Mouse (Mus musculus) megakaryocyte, adult 5-6 weeks (primary cell): ENCODE results near the gene Iqschfp. TPM values are rescaled to one million over a fixed set of nuclear protein-coding genes. Genes with fewer than 3 reads are reported as not detected.

ENCODE experiments used
- ATAC-seq: 2 replicates; pipeline ENCODE4 v1.8.0; 2016; ENCODE audit warnings: mild to moderate bottlenecking, inconsistent platforms; ENCODE audit not compliant: poor library complexity, severe bottlenecking
- total RNA-seq, 2 experiments: library from RNA; stranded (forward) in 1 of 2; stranded (reverse) in 1 of 2; fragments of 153-499, 151-499 nt in 1 of 2; fragments of 221-1000, 200-1000 nt in 1 of 2; gene quantifications; 2 replicates each; pipeline versions ENCODE4 v1.2.3 to v1.2.4; 2015 to 2017

Iqschfp gene
- total RNA-seq, 2 experiments from 2014 or later: not detected

DNA sequence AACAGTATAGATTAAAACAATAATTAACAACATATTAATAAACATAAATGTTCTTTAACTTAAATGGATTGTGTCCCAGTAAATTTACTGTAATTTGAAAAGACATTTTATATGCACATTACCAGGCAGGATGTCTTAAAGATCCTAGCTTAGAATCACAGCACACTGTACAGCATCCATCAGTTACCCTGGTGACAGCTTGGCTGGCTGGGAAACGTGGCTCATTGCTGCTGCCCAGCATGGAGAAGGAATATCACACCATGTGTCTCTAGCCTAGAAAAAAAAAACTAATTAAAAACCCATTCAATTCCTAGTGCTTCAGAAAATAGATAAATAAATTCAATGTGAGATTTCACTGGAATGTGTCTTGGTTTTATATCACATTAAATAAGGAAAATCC, 309.2 kb downstream of the Iqschfp start:
- no peak for ATAC-seq

- ATAC-seq: no peak
Observed at GRCm38 (mm10) chr3:68202162-68202902, 310.3 kb downstream of the Iqschfp start.

DNA sequence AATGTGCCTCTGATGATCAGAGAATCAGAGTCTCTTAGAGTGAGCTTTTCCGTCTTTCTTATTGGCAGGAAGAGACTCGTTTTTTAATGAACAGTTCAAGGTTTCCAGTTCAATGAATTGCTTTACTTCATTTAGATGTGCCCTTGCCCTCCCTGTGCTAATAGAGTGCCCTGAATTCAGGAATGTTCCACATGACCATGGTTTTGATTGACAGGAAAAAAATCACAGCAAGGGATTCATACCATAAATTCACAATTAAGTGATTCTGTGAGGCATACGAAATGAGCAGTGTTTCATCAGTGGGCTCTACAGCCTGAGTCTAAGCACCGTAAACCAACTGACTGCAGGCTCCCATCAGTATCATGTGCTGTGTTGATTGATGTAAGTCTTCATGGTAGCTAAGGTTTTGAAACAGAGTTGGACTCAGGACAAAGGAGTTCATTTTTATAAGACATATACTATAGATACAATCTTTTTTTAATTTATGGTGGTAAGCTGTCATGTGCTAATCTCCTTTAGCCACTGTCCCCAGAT, 312.0 kb downstream of the Iqschfp start:
- no peak for ATAC-seq

DNA sequence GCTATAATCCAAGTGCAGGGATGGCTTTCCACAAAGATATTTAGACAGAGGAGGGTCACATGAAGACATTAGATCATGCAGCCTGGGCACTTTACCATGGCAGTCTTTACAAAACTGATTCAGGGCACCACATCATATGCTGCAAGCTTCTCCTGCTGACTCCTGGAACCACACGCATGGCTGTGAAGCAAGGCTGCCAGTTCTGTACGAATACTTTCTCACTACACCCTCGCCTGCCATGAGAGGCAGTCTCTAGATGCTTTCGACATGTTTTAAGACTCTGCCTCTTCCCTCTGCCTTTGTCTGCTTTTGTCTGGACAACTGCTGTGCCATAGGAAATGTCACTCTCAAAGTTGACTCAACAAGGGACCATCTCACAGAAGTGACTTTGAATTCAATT, 318.4 kb downstream of the Iqschfp start:
- ATAC-seq: no peak

- no peak for ATAC-seq
Observed at GRCm38 (mm10) chr3:68221452-68221851, 329.4 kb downstream of the Iqschfp start.

- no peak for ATAC-seq
Observed at GRCm38 (mm10) chr3:68239887-68240286, 347.9 kb downstream of the Iqschfp start.

- ATAC-seq: no peak
Observed at GRCm38 (mm10) chr3:68243239-68243638, 351.2 kb downstream of the Iqschfp start.

GRCm38 (mm10) chr3:68246154-68246553, 354.1 kb downstream of the Iqschfp start:
- ATAC-seq: no peak

- no peak for ATAC-seq
Observed at GRCm38 (mm10) chr3:68250589-68250988, 358.6 kb downstream of the Iqschfp start.

DNA sequence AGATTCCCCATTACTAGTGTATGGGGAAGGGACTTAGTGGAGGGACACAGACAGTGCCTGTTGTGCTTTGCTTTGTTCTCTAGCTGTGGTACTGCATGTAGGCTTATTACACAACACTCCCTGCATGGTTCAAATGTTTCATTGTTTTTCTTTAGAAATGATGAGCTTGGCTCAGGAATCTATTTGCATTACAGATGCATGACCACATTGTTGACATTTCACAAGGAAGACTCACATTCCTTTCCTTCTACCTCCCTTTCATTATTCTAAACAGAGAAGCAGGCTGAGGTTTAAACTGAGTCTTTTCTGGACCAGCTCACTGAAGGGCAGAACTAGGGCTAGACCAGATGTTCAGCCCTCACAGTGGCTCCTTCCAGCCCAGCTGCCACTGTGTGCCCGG, 360.3 kb downstream of the Iqschfp start:
- no peak for ATAC-seq

- no peak for ATAC-seq
Observed at GRCm38 (mm10) chr3:68262304-68262703, 370.3 kb downstream of the Iqschfp start.

- ATAC-seq: no peak
Observed at GRCm38 (mm10) chr3:68267905-68268304, 375.9 kb downstream of the Iqschfp start.

DNA sequence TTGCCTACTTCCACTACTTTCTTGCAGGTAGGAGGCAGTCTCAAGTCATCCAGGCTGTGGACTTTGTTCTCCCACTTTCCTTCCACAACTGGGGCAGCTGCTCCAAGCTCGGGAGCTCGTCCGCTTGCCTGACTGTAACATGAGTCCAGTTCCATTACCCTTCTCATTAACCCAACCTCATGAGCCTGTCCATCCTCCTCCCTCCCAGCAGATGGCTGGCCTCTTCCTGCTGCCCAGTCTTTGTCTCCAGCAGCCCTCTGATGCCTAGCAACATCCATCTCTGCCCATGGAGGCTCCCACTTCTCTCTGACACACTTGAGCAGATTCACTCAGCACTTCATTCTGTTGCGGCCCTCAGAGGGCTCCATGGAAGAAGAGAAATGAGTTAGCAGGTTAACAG, 377.2 kb downstream of the Iqschfp start:
- ATAC-seq: no peak

DNA sequence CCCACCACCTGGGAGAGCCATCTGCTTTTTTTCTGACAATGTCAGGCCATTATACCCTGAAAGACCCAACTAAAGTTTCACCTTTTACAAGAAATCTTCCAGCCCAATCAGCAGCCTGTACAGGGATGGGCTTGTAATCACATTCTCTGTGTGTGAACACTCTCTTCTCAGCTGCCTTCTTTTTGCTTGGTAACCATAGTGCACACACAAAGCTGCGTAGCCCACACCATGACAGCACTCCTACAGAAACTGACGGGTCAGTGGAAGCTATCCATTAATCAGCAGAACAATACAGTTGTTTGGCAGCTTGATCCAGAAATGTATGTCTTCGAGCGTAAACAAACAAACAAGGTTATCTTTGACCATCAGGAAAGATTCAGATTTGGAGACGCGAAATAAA, 378.2 kb downstream of the Iqschfp start:
- no peak for ATAC-seq

GRCm38 (mm10) chr3:68271457-68271856, 379.4 kb downstream of the Iqschfp start:
- ATAC-seq: no peak

- ATAC-seq: no peak
Observed at GRCm38 (mm10) chr3:68271881-68272280, 379.8 kb downstream of the Iqschfp start.

DNA sequence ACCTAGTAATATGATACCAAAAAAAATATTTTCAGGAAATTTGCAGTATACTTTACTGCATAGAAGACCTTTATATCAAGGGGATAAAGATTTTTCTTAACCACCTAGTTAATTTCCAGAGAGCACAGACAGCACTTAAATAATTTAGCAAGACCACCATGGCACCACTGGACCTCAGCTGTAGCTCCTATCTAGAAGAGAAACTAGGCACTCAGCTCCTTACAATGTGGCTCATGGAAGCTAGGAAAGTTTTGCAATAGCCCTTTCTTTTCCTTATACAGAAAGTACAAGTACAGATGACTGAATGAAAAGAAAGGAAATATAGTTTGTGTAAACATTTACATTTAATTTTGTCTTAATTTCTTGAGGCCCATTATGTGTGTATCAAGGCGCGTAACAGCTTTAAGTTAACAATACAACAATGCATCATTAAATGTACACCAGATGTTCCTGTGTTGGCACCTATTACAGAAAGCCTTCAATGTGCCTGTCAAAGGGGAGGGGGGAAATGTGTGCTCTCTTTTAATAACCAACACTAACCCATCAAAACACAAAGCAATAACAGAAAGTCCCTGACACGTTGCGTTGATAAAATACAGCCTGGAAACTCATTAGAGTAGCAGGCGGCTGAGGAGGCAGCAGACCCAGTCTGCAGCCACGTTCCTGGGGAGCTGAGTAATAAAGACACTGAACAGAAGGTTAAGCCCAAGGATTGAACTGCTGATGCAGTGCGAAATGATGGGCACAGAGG, 391.0 kb downstream of the Iqschfp start:
- ATAC-seq: no peak

- no peak for ATAC-seq
Observed at GRCm38 (mm10) chr3:68283595-68283991, 391.6 kb downstream of the Iqschfp start.

GRCm38 (mm10) chr3:68284500-68284899, 392.5 kb downstream of the Iqschfp start:
- ATAC-seq: no peak

- no peak for ATAC-seq
Observed at GRCm38 (mm10) chr3:68296752-68297151, 404.7 kb downstream of the Iqschfp start.

- no peak for ATAC-seq
Observed at GRCm38 (mm10) chr3:68305647-68306046, 413.6 kb downstream of the Iqschfp start.

- ATAC-seq: no peak
Observed at GRCm38 (mm10) chr3:68306726-68307125, 414.7 kb downstream of the Iqschfp start.
